In genomic region chr4:24556116-24556820, GRCm38 (mm10) we compare ENCODE assay signal across 12 mouse cellular contexts.
DNase-seq lines count a peak whose midpoint lies in the region; ATAC-seq and TF ChIP-seq lines count a peak whose summit lies in the region.
"Had no signal": no experiment of that assay in that cellular context is flagged by ENCODE, and none has a peak within 500 bp of the region (broad histone marks: within the 10 kb centered on the region; RNA-seq: fewer than 3 reads in every experiment).

No protein-coding gene starts in this region.

- H3K4me1 ChIP-seq in hindbrain, embryonic 14.5 days (replicated peaks; ENCODE audit: control insufficient read depth, insufficient read depth, low read length): no peaks in the 10 kb centered on the region; the same call in 1 of the 2 replicates
- 0 out of 2 replicates have a peak, but pooled peaks cover 3% of the 10 kb centered on the region for H3K4me1 ChIP-seq in hindbrain, embryonic 10.5 days (replicated peaks)
- no peaks in the 10 kb centered on the region for H3K4me1 ChIP-seq in midbrain, postnatal 0 days (ENCODE audit: insufficient read depth, low read length)

- no peak overlapping the region for H3K9ac ChIP-seq in hindbrain, embryonic 14.5 days
- no peak overlapping the region for H3K9ac ChIP-seq in midbrain, postnatal 0 days (replicated peaks; ENCODE audit: low read length, poor library complexity, severe bottlenecking)
- H3K9ac ChIP-seq: heart, embryonic 13.5 days had no signal

- H3K4me3 ChIP-seq in hindbrain, embryonic 14.5 days (replicated peaks; ENCODE audit: low read length): no peak overlapping the region
- no peak overlapping the region for H3K4me3 ChIP-seq in hindbrain, embryonic 10.5 days
- no peak overlapping the region for H3K4me3 ChIP-seq in midbrain, postnatal 0 days (ENCODE audit: low read depth, low read length)
- H3K4me3 ChIP-seq: erythroblast, embryonic 14.5 days; heart, embryonic 13.5 days; layer of hippocampus, adult 2 months had no signal

- H3K4me2 ChIP-seq in hindbrain, embryonic 14.5 days (replicated peaks): no peak overlapping the region
- no peak overlapping the region for H3K4me2 ChIP-seq in midbrain, postnatal 0 days (ENCODE audit: low read depth, low read length, poor library complexity, severe bottlenecking)
- H3K4me2 ChIP-seq: heart, embryonic 13.5 days had no signal

- H3K27me3 ChIP-seq in hindbrain, embryonic 14.5 days (ENCODE audit: control insufficient read depth, insufficient read depth, low read length): no peaks in the 10 kb centered on the region
- H3K27me3 ChIP-seq in hindbrain, embryonic 10.5 days (ENCODE audit: insufficient read depth, poor library complexity, severe bottlenecking): no peaks in the 10 kb centered on the region
- no peaks in the 10 kb centered on the region for H3K27me3 ChIP-seq in midbrain, postnatal 0 days (ENCODE audit: insufficient read depth, low read length)
- H3K27me3 ChIP-seq: heart, embryonic 13.5 days had no signal

- ATAC-seq in hindbrain, embryonic 14.5 days (ENCODE audit: low FRiP score): no peak
- ATAC-seq in inflammation-experienced regulatory T-cells, adult 6 months: peak; percentile 35
- 0 out of 2 replicates have a peak, but pooled peaks have one; percentile 27 for ATAC-seq in midbrain, postnatal 0 days (ENCODE audit: low FRiP score)

- no peak overlapping the region for H3K27ac ChIP-seq in hindbrain, embryonic 14.5 days
- no peak overlapping the region for H3K27ac ChIP-seq in hindbrain, embryonic 10.5 days
- H3K27ac ChIP-seq in midbrain, postnatal 0 days (ENCODE audit: low read depth, low read length): no peak overlapping the region
- H3K27ac ChIP-seq: heart, embryonic 13.5 days; layer of hippocampus, adult 2 months had no signal

- H3K36me3 ChIP-seq in hindbrain, embryonic 14.5 days (replicated peaks; ENCODE audit: control insufficient read depth, insufficient read depth): no peaks in the 10 kb centered on the region
- H3K36me3 ChIP-seq in hindbrain, embryonic 10.5 days: peaks cover 5% of the 10 kb centered on the region; the same call in 1 of the 2 replicates
- H3K36me3 ChIP-seq in midbrain, postnatal 0 days (ENCODE audit: insufficient read depth, low read length): no peaks in the 10 kb centered on the region

- 53% methylated on average over 6 of the region's 6 CpGs for WGBS in hindbrain, embryonic 14.5 days
- 79% methylated on average over 6 of the region's 6 CpGs for WGBS in hindbrain, embryonic 10.5 days
- WGBS in midbrain, postnatal 0 days: 24% methylated on average over 6 of the region's 6 CpGs

- DNase-seq in hindbrain, embryonic 14.5 days (ENCODE audit: low spot score): peak; percentile 40
- no peak for DNase-seq in hindbrain, embryonic 10.5 days (ENCODE audit: low spot score)
- peak; percentile 11 for DNase-seq in MN1 (ENCODE audit: low spot score)
- DNase-seq in midbrain, postnatal 0 days (ENCODE audit: low spot score): peak; percentile 40
- DNase-seq in kidney, adult 18-20 months: no peak
- DNase-seq in T-cell, adult 2 months (ENCODE audit: low spot score): no peak
- no peak for DNase-seq in kidney, postnatal 25 days
- DNase-seq: lung, postnatal 14 days had no signal

- TF ChIP-seq CTCF in midbrain, postnatal 0 days (IDR thresholded peaks at IDR 0.05): no peak

- no peaks in the 10 kb centered on the region for H3K9me3 ChIP-seq in hindbrain, embryonic 14.5 days (ENCODE audit: control insufficient read depth, low read length)
- H3K9me3 ChIP-seq in hindbrain, embryonic 10.5 days: no peaks in the 10 kb centered on the region
- no peaks in the 10 kb centered on the region for H3K9me3 ChIP-seq in midbrain, postnatal 0 days (ENCODE audit: low read length)
- H3K9me3 ChIP-seq: heart, embryonic 13.5 days had no signal

Comparison
In these comparisons a context has a peak if more than half of its experiments do, and no peak if none do; other contexts are left out.
1. DNase-seq: peak in hindbrain, embryonic 14.5 days (single experiment), MN1 (single experiment) and midbrain, postnatal 0 days (single experiment); none in hindbrain, embryonic 10.5 days (single experiment), kidney, adult 18-20 months (single experiment), T-cell, adult 2 months (single experiment) and kidney, postnatal 25 days (0 of 2).